Mouse (Mus musculus): ENCODE measurements at regions not wholly inside any gene's neighbourhood (a gene's known extent, or its start where the extent isn't known, plus 50 kb on each side); places are given as distances from the start of the nearest gene placed in this dataset.
A peak's percentile ranks its signal among the peaks of the same experiment; 100 is the strongest.

DNA sequence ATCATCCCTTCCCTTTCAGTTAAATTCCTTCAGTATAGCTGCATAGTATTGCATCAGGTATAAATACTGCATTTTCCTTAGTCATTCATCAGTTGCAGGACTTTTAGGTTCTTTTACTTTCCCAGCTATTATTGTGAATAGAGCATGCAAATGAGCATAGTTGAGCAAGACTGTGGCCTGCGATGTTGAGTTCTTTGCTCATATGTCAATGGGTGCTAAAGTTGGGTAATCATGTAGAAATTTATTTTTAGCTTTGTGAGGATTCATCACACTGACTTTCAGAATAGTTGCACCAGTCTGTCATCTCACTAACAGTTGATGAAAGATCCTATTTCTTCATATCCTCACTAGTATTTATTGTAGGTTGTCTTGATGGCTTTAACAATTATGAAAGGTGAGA lies 380.3 kb upstream of the Arrdc3 start:
- no peaks in the 10 kb centered on the region for H3K9me3 ChIP-seq
- 83% methylated on average over 1 of the region's 1 CpGs for WGBS
- no peaks in the 10 kb centered on the region for H3K27me3 ChIP-seq
- H3K27ac ChIP-seq = no peak overlapping the region
- no peak for ATAC-seq (ENCODE audit: low FRiP score)
- no peak overlapping the region for H3K4me3 ChIP-seq
- H3K4me1 ChIP-seq (replicated peaks) = no peaks in the 10 kb centered on the region
- no peaks in the 10 kb centered on the region for H3K36me3 ChIP-seq
- H3K9ac ChIP-seq = no peak overlapping the region
- no peak overlapping the region for H3K4me2 ChIP-seq

GRCm38 (mm10) chr13:80514171-80514981 lies 368.8 kb upstream of the Arrdc3 start:
- WGBS = 22% methylated on average over 3 of the region's 3 CpGs
- peak; percentile 91 for ATAC-seq (ENCODE audit: low FRiP score)
- no peaks in the 10 kb centered on the region for H3K27me3 ChIP-seq
- H3K9me3 ChIP-seq = no peaks in the 10 kb centered on the region
- no peak overlapping the region for H3K4me2 ChIP-seq
- peaks cover 10% of the 10 kb centered on the region for H3K4me1 ChIP-seq (replicated peaks)
- H3K27ac ChIP-seq = peak overlapping the region; percentile 55; the same call in 1 of the 2 replicates
- no peak overlapping the region for H3K4me3 ChIP-seq
- no peaks in the 10 kb centered on the region for H3K36me3 ChIP-seq
- no peak overlapping the region for H3K9ac ChIP-seq

GRCm38 (mm10) chr13:80514982-80515253 lies 368.3 kb upstream of the Arrdc3 start:
- H3K9me3 ChIP-seq = no peaks in the 10 kb centered on the region
- H3K27ac ChIP-seq = peak overlapping the region; percentile 23; the same call in 1 of the 2 replicates
- WGBS = 23% methylated on average over 4 of the region's 4 CpGs
- no peaks in the 10 kb centered on the region for H3K36me3 ChIP-seq
- no peak overlapping the region for H3K4me2 ChIP-seq
- H3K4me1 ChIP-seq (replicated peaks) = peaks cover 10% of the 10 kb centered on the region
- peak; percentile 90 for ATAC-seq (ENCODE audit: low FRiP score)
- H3K27me3 ChIP-seq = no peaks in the 10 kb centered on the region
- H3K4me3 ChIP-seq = no peak overlapping the region
- H3K9ac ChIP-seq = no peak overlapping the region

GRCm38 (mm10) chr13:80518836-80519235 lies 364.3 kb upstream of the Arrdc3 start:
- H3K4me1 ChIP-seq (replicated peaks) = peaks cover 10% of the 10 kb centered on the region
- WGBS = 63% methylated on average over 1 of the region's 1 CpGs

GRCm38 (mm10) chr13:80519792-80520191 lies 363.4 kb upstream of the Arrdc3 start:
- no peaks in the 10 kb centered on the region for H3K9me3 ChIP-seq
- H3K27ac ChIP-seq = no peak overlapping the region
- no peaks in the 10 kb centered on the region for H3K27me3 ChIP-seq
- ATAC-seq (ENCODE audit: low FRiP score) = no peak
- no peak overlapping the region for H3K4me3 ChIP-seq
- H3K9ac ChIP-seq = no peak overlapping the region
- H3K36me3 ChIP-seq = no peaks in the 10 kb centered on the region
- H3K4me1 ChIP-seq (replicated peaks) = peaks cover 2% of the 10 kb centered on the region; the same call in 1 of the 2 replicates
- no peak overlapping the region for H3K4me2 ChIP-seq
- 72% methylated on average over 4 of the region's 4 CpGs for WGBS

More at GRCm38 (mm10) chr13:80518836-80519235, 364.3 kb upstream of the Arrdc3 start:
- Histone ChIP-seq H3K36me3 (no peaks in the 10 kb centered on the region), H3K9me3 (no peaks in the 10 kb centered on the region), H3K4me2 (no peak overlapping the region), H3K27me3 (no peaks in the 10 kb centered on the region), H3K9ac (no peak overlapping the region), H3K4me3 (no peak overlapping the region), H3K27ac (no peak overlapping the region)
- ATAC-seq (ENCODE audit: low FRiP score) = no peak

DNA sequence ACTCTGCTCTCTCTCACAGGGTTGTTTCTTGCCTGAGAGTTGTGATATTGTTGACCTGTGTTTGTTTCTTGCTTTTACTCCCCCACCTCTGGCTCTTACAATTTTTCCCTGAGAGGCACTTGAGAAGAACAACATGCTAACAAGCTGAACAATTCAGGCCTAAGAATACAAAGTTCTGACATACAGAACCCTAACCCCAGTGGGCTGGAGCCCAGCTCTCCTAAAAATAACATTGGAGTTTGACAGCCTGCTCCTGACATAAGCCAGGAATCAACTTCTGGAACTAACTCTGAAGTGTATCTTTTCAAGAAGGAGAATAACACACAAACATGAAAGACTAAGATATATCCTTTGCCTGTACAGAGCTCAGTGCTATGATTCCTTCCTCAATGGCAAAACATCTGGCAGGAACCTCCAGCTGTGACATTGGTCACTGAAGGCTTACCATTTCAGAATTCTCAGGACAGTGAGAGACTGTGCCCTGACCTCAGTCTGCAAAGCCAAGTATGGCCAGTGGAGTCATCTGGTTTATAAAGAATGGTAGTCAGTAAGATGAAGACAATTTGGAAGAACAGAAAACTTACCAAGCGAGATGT lies 347.3 kb upstream of the Arrdc3 start:
- H3K9me3 ChIP-seq = no peaks in the 10 kb centered on the region
- no peak for ATAC-seq (ENCODE audit: low FRiP score)
- 0 out of 2 replicates have a peak, but pooled peaks cover 3% of the 10 kb centered on the region for H3K4me1 ChIP-seq (replicated peaks)
- no peak overlapping the region for H3K4me2 ChIP-seq
- no peak overlapping the region for H3K27ac ChIP-seq
- no peaks in the 10 kb centered on the region for H3K27me3 ChIP-seq
- WGBS = 92% methylated on average over 1 of the region's 1 CpGs
- no peak overlapping the region for H3K4me3 ChIP-seq
- H3K9ac ChIP-seq = no peak overlapping the region
- H3K36me3 ChIP-seq = no peaks in the 10 kb centered on the region

- no peak overlapping the region for H3K4me2 ChIP-seq
- no peaks in the 10 kb centered on the region for H3K9me3 ChIP-seq
- H3K4me3 ChIP-seq = no peak overlapping the region
- no peaks in the 10 kb centered on the region for H3K27me3 ChIP-seq
- 79% methylated on average over 1 of the region's 1 CpGs for WGBS
- no peak overlapping the region for H3K27ac ChIP-seq
- H3K36me3 ChIP-seq = no peaks in the 10 kb centered on the region
- ATAC-seq (ENCODE audit: low FRiP score) = no peak
- no peak overlapping the region for H3K9ac ChIP-seq
- H3K4me1 ChIP-seq (replicated peaks) = no peaks in the 10 kb centered on the region
Observed at GRCm38 (mm10) chr13:80544951-80545350, 338.2 kb upstream of the Arrdc3 start.

DNA sequence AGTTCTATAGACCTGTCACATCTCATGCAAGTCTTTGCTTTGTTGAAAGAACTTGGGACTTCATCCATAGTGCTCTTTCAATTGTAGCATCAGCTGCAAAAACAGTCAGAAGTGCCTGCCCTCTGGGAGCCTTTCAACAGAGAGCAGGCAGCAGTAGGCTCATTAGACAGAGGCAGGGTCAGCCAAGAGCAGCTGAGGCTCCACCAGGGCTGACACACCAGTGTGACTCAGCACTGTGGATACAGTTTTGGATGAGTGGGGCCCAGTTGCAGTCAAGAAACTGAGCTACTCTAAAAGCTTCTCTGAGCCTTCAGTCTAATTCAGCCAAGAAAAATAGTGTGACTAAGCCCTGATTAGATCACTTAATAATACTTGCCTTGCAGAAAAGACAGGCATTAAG lies 326.0 kb upstream of the Arrdc3 start:
- no peak overlapping the region for H3K4me3 ChIP-seq
- H3K4me2 ChIP-seq = no peak overlapping the region
- H3K9me3 ChIP-seq = no peaks in the 10 kb centered on the region
- no peak overlapping the region for H3K27ac ChIP-seq
- no peaks in the 10 kb centered on the region for H3K36me3 ChIP-seq
- no peaks in the 10 kb centered on the region for H3K4me1 ChIP-seq (replicated peaks)
- no peak for ATAC-seq (ENCODE audit: low FRiP score)
- H3K9ac ChIP-seq = no peak overlapping the region
- H3K27me3 ChIP-seq = no peaks in the 10 kb centered on the region
